Mouse (Mus musculus) intestine, postnatal 0 days (tissue): ENCODE results near the gene Ctss. TPM values are rescaled to one million over a fixed set of nuclear protein-coding genes. Genes with fewer than 3 reads are reported as not detected.

Source experiments
- ATAC-seq: fragments of 200-750 bp; cut with Nextera tagmentation; 2 replicates; pipeline ENCODE4 v1.8.0; 2017; ENCODE audit warnings: mild to moderate bottlenecking, moderate TSS enrichment, moderate library complexity
- H3K27ac ChIP-seq: fragments of 300-500 bp; sonication (generic); 2 replicates; pipeline ENCODE4 v1.5.1; 2014; ENCODE audit warnings: mild to moderate bottlenecking, low read depth, low read length, moderate library complexity
- H3K27me3 ChIP-seq: fragments of 300-500 bp; sonication (generic); replicated peaks from 2 replicates; pipeline ENCODE4 v1.6.1; 2014; ENCODE audit warnings: low read length, mixed read lengths; ENCODE audit not compliant: control insufficient read depth, insufficient read depth
- H3K36me3 ChIP-seq: fragments of 300-500 bp; sonication (generic); 2 replicates; pipeline ENCODE4 v1.6.1; 2014; ENCODE audit warnings: mild to moderate bottlenecking, moderate library complexity; ENCODE audit not compliant: control insufficient read depth, insufficient read depth
- H3K4me1 ChIP-seq: fragments of 300-500 bp; sonication (generic); replicated peaks from 2 replicates; pipeline ENCODE4 v1.6.1; 2014; ENCODE audit warnings: antibody characterized with exemption, low read length, mixed read lengths; ENCODE audit not compliant: control insufficient read depth, insufficient read depth
- H3K4me2 ChIP-seq: fragments of 300-500 bp; sonication (generic); replicated peaks from 2 replicates; pipeline ENCODE4 v1.6.1; 2014; ENCODE audit warnings: low read depth, mild to moderate bottlenecking, moderate library complexity
- H3K4me3 ChIP-seq: fragments of 300-500 bp; sonication (generic); 2 replicates; pipeline ENCODE4 v1.5.1; 2014; ENCODE audit warnings: low read depth, low read length
- H3K9ac ChIP-seq: fragments of 300-500 bp; sonication (generic); 2 replicates; pipeline ENCODE4 v1.6.1; 2014; ENCODE audit warnings: mild to moderate bottlenecking, low read depth, low read length
- H3K9me3 ChIP-seq: fragments of 300-500 bp; sonication (generic); 2 replicates; pipeline ENCODE4 v1.6.1; 2016; ENCODE audit warnings: mixed run types; ENCODE audit not compliant: control insufficient read depth
- CTCF ChIP-seq: sonication (generic); IDR thresholded peaks from 2 replicates; pipeline ENCODE4 v1.5.1; 2016; ENCODE audit warnings: low read depth, mild to moderate bottlenecking, control low read depth, antibody characterized with exemption, moderate library complexity
- WGBS: fragments of 180-500 bp; shearing (Covaris S2); extraction: QIAGEN DNeasy Blood & Tissue Kit; methylation state at CpG from one replicate; pipeline ENCODE4 v1.1.7; 2014; 5-methylcytosine and 5-hydroxymethylcytosine counted together
- polyA plus RNA-seq: library from polyadenylated mRNA; unstranded; fragments of >200 nt; fragmentation: Nextera tagmentation; extraction: Ambion mirVana; gene quantifications from 2 replicates; pipeline ENCODE4 v1.2.1, GENCODE M21; 2015

Gene Ctss
- polyA plus RNA-seq, 1 experiment from 2014 or later = 202 TPM

DNA sequence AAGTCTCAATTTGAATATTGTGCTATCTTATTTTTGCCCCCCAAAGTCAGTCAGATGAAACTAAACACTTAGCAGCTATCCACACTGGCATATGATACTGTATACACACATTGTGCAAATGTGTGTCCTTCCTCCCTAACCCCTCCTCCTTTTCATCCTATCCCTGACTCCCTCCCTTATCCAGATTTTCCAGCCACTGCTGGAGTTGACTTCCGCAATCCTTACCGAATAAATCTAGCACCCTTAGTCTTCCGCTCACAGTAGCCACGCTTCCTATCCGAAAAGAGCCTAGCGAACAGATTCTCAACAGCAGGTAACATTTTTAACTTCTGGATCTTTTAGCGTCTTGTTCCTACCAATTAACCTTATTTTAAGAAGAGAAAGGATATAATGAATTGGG, 27.6 kb upstream of the Ctss start, which contains the start of gene Ctsk:
Gene Ctsk, plus strand, starts transcription at position 233 of the 400 bp plus-strand sequence.
- Histone ChIP-seq H3K27ac (no peak within 1 kb of the TSS), H3K9ac (no peak within 1 kb of the TSS), H3K27me3 (no peaks in the 10 kb centered on the region), H3K4me1 (no peaks in the 10 kb centered on the region), H3K9me3 (no peaks in the 10 kb centered on the region), H3K4me2 (peak within 1 kb of the TSS; percentile 33; the same call in 1 of the 2 replicates), H3K36me3 (peaks cover 17% of the 10 kb centered on the region), H3K4me3 (no peak within 1 kb of the TSS; the same call in 1 of the 2 replicates)
- no peak for TF ChIP-seq CTCF
- ATAC-seq = no peak
- WGBS = 72% methylated on average over 7 of the region's 7 CpGs

DNA sequence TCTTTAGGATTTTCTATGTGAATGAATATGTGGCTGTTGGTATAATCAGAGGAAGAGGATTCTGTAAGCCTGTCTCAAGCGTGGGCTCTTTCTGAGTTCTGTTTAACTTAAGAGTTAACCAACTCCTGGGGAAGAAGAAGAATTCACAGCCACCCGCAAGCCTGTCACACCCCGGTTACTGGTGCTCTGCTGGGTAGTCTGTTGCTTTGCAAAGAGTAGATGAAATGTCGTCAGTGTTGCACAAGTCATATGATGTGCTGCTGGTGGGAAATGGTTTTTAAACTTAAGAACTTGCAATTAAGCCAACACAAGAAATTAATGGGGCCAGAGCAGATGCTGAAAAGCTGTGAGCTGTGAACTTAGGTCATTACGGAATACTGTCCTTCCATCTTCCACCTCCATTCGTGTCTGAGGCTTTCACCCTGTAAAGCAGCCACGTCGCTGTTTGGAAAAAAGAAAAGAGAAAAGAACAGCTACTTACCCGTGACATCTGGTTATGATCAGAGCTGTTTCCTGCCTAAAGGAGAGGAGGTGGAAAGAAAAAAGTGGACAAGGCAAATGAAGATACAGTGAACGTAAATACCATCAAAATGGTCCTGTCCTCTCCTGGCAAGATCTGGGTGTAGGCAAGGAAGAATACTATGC, 27.0 kb upstream of the Ctss start:
- 42% methylated on average over 10 of the region's 10 CpGs for WGBS
- Histone ChIP-seq H3K27me3 (no peaks in the 10 kb centered on the region), H3K4me2 (peak overlapping the region; percentile 33; the same call in 1 of the 2 replicates), H3K9me3 (no peaks in the 10 kb centered on the region), H3K27ac (no peak overlapping the region), H3K9ac (no peak overlapping the region), H3K4me1 (no peaks in the 10 kb centered on the region), H3K4me3 (no peak overlapping the region; the same call in 1 of the 2 replicates), H3K36me3 (peaks cover 17% of the 10 kb centered on the region)
- ATAC-seq = no peak
- no peak for TF ChIP-seq CTCF

DNA sequence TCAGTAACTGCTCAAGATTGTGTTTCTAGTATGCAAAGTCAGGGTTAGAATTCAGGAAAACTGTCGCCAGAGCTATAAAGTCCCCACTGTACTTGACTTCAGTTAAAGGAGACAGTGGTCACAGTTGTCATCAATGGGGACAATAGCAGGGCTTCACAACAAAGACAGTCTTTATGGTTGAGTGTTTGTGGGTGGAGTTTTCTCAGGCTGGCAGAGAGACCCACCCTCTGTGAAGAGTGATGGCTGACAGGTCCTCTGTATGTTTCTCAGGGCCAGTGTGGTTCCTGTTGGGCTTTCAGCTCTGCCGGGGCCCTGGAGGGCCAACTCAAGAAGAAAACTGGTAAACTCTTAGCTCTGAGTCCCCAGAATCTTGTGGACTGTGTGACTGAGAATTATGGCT, 24.3 kb upstream of the Ctss start:
- H3K9me3 ChIP-seq = no peaks in the 10 kb centered on the region
- no peak for ATAC-seq
- H3K4me1 ChIP-seq = no peaks in the 10 kb centered on the region
- H3K27me3 ChIP-seq = no peaks in the 10 kb centered on the region
- H3K4me2 ChIP-seq = no peak overlapping the region
- no peak overlapping the region for H3K27ac ChIP-seq
- no peak overlapping the region for H3K9ac ChIP-seq
- no peak for TF ChIP-seq CTCF
- 70% methylated on average over 2 of the region's 2 CpGs for WGBS
- H3K4me3 ChIP-seq = no peak overlapping the region
- no peaks in the 10 kb centered on the region; the same call in 1 of the 2 replicates for H3K36me3 ChIP-seq

DNA sequence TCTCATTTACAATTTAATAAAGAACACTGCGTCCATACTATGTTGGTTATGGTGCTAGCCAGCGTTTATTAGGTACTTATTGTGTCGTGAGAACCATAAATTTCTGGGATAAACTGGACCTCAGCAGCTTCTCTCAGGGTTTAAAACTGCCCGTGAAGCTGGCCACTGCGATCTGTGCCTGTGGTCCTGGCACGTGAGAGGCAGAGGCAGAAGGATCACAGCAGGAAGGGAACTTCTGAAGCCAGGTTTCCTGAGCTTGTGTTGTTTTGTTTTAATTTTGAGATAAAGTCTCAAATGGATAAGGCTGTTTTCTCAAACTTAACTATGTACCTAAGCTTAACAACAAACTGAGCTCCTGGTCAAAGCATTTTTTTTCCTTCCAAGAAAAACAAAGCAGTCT, 17.2 kb upstream of the Ctss start:
- Histone ChIP-seq H3K4me3 (no peak overlapping the region), H3K9ac (no peak overlapping the region), H3K27me3 (no peaks in the 10 kb centered on the region), H3K4me2 (no peak overlapping the region), H3K9me3 (no peaks in the 10 kb centered on the region), H3K36me3 (no peaks in the 10 kb centered on the region; the same call in 1 of the 2 replicates), H3K4me1 (no peaks in the 10 kb centered on the region), H3K27ac (no peak overlapping the region)
- ATAC-seq = no peak
- WGBS = 71% methylated on average over 6 of the region's 6 CpGs
- TF ChIP-seq CTCF = no peak

DNA sequence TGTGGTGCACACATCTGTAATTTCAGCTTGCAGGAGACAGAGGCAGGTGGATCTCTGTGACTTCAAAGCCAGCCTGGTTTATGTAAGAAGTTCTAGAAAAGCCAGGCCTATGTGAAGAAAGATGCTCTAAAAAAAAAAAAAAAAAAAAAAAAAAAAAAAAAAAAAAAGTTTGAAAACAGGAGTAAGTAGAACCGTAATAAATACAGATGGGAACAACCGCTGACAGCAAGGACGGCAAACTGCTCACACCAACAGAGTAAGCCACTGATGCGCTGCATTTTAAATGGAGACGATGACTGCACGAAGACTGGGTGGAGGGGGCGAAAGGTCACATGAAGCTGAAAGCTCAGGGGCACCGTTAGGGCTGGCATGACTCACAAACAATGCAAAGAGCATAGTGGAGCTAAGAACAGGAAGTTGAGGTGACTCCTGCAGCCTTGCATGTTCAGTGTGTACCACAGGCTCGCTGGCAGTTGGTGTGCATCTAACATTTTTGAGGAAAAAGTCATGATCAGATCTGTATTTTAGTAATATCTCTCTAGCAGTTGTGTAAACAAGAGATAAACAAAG, 14.9 kb upstream of the Ctss start:
- WGBS = 54% methylated on average over 9 of the region's 9 CpGs
- H3K9ac ChIP-seq = no peak overlapping the region
- peak; percentile 79 for ATAC-seq
- H3K27me3 ChIP-seq = no peaks in the 10 kb centered on the region
- no peak overlapping the region; the same call in 1 of the 2 replicates for H3K27ac ChIP-seq
- no peak overlapping the region for H3K4me3 ChIP-seq
- H3K4me2 ChIP-seq = no peak overlapping the region
- H3K36me3 ChIP-seq = no peaks in the 10 kb centered on the region; the same call in 1 of the 2 replicates
- no peaks in the 10 kb centered on the region for H3K4me1 ChIP-seq
- H3K9me3 ChIP-seq = no peaks in the 10 kb centered on the region
- no peak for TF ChIP-seq CTCF

DNA sequence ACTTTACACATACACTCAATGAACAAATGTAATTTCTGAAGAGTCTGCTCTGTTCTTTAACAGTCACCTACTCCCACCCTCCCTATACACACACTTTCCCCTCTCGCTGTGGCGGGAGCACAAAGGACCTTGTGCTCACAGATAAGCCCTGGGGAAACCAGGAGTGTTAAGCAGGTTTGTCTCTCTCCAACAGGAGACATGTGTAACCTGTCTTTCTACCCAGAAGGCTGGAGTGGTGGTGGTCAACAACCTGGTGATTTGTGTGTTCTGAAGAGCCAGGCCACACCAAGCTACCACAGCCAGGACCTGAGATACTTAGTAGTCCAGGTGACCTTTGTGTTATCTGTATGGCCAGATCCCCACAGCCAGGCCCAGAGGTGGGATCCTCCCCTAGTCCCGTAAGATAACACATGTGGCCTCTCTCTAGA, 10.0 kb upstream of the Ctss start:
- no peak for TF ChIP-seq CTCF
- no peak overlapping the region for H3K4me3 ChIP-seq

More for the DNA sequence above, 10.0 kb upstream of the Ctss start:
- H3K27me3 ChIP-seq = no peaks in the 10 kb centered on the region
- H3K36me3 ChIP-seq = no peaks in the 10 kb centered on the region
- no peak overlapping the region for H3K9ac ChIP-seq
- ATAC-seq = no peak
- no peaks in the 10 kb centered on the region for H3K9me3 ChIP-seq
- H3K4me1 ChIP-seq = no peaks in the 10 kb centered on the region
- WGBS = 55% methylated on average over 3 of the region's 3 CpGs
- no peak overlapping the region for H3K27ac ChIP-seq
- H3K4me2 ChIP-seq = no peak overlapping the region
